ENCODE assay signal across 25 mouse cellular contexts in genomic region chr3:30176615-30177014, GRCm38 (mm10).
DNase-seq lines count a peak whose midpoint lies in the region; ATAC-seq and TF ChIP-seq lines count a peak whose summit lies in the region.
"Had no signal": no experiment of that assay in that cellular context is flagged by ENCODE, and none has a peak within 500 bp of the region (broad histone marks: within the 10 kb centered on the region; RNA-seq: fewer than 3 reads in every experiment).

No protein-coding gene starts in this region.

- no peak for TF ChIP-seq CTCF in kidney, adult 2 months (conservative IDR thresholded peaks at IDR 0.05; ENCODE audit: insufficient read depth, insufficient read length, low read depth, low read length)

- H3K27ac ChIP-seq in kidney, adult 2 months (ENCODE audit: insufficient read depth, low read depth, low read length) = no peak overlapping the region
- H3K27ac ChIP-seq in lung, embryonic 16.5 days (ENCODE audit: low read length) = 0 out of 2 replicates have a peak overlapping the region, but pooled peaks have one; percentile 16
- H3K27ac ChIP-seq: forebrain, embryonic 10.5 days; forebrain, embryonic 13.5 days; hindbrain, embryonic 10.5 days; hindbrain, embryonic 13.5 days had no signal

- DNase-seq in kidney, adult 9 months = peak; percentile 11
- DNase-seq in kidney, adult 2 months = no peak
- DNase-seq in kidney, postnatal 14 days = peak; percentile 19
- no peak for DNase-seq in kidney, adult 8-10 months
- DNase-seq in lung, postnatal 4 days = no peak
- DNase-seq: adrenal gland, postnatal 10 days; adrenal gland, postnatal 36 days; B cell, adult 2 months; cerebellum, adult 18-20 months; cerebellum, adult 9-10 months; cerebellum, postnatal 14 days; gastrocnemius, postnatal 10 days; gastrocnemius, postnatal 36 days; heart, postnatal 36 days had no signal

- H3K9me3 ChIP-seq in lung, embryonic 16.5 days (ENCODE audit: control insufficient read depth, low read length) = 0 out of 2 replicates have a peak, but pooled peaks cover 3% of the 10 kb centered on the region
- H3K9me3 ChIP-seq: forebrain, embryonic 13.5 days; G1E; hindbrain, embryonic 13.5 days had no signal

- H3K4me1 ChIP-seq in kidney, adult 2 months (ENCODE audit: control insufficient read depth, insufficient read depth, low read length) = no peaks in the 10 kb centered on the region
- peaks cover 2% of the 10 kb centered on the region; the same call in 1 of the 2 replicates for H3K4me1 ChIP-seq in lung, embryonic 16.5 days (replicated peaks; ENCODE audit: control insufficient read depth, insufficient read depth, low read length)
- H3K4me1 ChIP-seq: forebrain, embryonic 10.5 days; forebrain, embryonic 13.5 days; hindbrain, embryonic 10.5 days; hindbrain, embryonic 13.5 days had no signal

- no peak for TF ChIP-seq POLR2A in kidney, adult 2 months (IDR thresholded peaks at IDR 0.05; ENCODE audit: low read depth, low read length)

- no peak overlapping the region for H3K4me3 ChIP-seq in kidney, adult 2 months (ENCODE audit: insufficient read depth, low read depth, low read length)
- H3K4me3 ChIP-seq in lung, embryonic 16.5 days (ENCODE audit: low read length) = no peak overlapping the region
- H3K4me3 ChIP-seq: forebrain, embryonic 10.5 days; forebrain, embryonic 13.5 days; hindbrain, embryonic 10.5 days; hindbrain, embryonic 13.5 days had no signal

- H3K4me2 ChIP-seq in lung, embryonic 16.5 days (ENCODE audit: low read depth, low read length) = no peak overlapping the region
- H3K4me2 ChIP-seq: forebrain, embryonic 13.5 days; heart, embryonic 11.5 days; hindbrain, embryonic 13.5 days had no signal

- H3K9ac ChIP-seq in lung, embryonic 16.5 days (ENCODE audit: low read length) = no peak overlapping the region
- H3K9ac ChIP-seq: forebrain, embryonic 13.5 days; hindbrain, embryonic 13.5 days had no signal

- no peaks in the 10 kb centered on the region for H3K36me3 ChIP-seq in kidney, adult 2 months (ENCODE audit: control insufficient read depth, insufficient read depth, low read length)
- H3K36me3 ChIP-seq in lung, embryonic 16.5 days (ENCODE audit: control insufficient read depth, insufficient read depth, low read length) = no peaks in the 10 kb centered on the region
- H3K36me3 ChIP-seq: forebrain, embryonic 10.5 days; G1E; hindbrain, embryonic 10.5 days; hindbrain, embryonic 13.5 days had no signal

- 63% methylated on average over 5 of the region's 5 CpGs for WGBS in kidney, adult 2 months
- WGBS in lung, embryonic 16.5 days = 37% methylated on average over 5 of the region's 5 CpGs

- no peaks in the 10 kb centered on the region for H3K27me3 ChIP-seq in kidney, adult 2 months (replicated peaks; ENCODE audit: control insufficient read depth, insufficient read depth, low read length)
- no peaks in the 10 kb centered on the region for H3K27me3 ChIP-seq in lung, embryonic 16.5 days (ENCODE audit: control insufficient read depth, insufficient read depth, low read depth, low read length)
- H3K27me3 ChIP-seq: CH12.LX; forebrain, embryonic 13.5 days; hindbrain, embryonic 13.5 days had no signal

- peak; percentile 65 for ATAC-seq in lung, embryonic 16.5 days (ENCODE audit: low read depth)
- ATAC-seq: forebrain, embryonic 13.5 days; forebrain, embryonic 16.5 days; hindbrain, embryonic 16.5 days; Patski had no signal

Comparison
In these comparisons a context has a peak if more than half of its experiments do, and no peak if none do; other contexts are left out.
1. DNase-seq: peak in kidney, adult 9 months (single experiment) and kidney, postnatal 14 days (single experiment); none in kidney, adult 2 months (single experiment), kidney, adult 8-10 months (0 of 2) and lung, postnatal 4 days (0 of 2).